ENCODE assay signal across 8 mouse cellular contexts in the genomic region with DNA sequence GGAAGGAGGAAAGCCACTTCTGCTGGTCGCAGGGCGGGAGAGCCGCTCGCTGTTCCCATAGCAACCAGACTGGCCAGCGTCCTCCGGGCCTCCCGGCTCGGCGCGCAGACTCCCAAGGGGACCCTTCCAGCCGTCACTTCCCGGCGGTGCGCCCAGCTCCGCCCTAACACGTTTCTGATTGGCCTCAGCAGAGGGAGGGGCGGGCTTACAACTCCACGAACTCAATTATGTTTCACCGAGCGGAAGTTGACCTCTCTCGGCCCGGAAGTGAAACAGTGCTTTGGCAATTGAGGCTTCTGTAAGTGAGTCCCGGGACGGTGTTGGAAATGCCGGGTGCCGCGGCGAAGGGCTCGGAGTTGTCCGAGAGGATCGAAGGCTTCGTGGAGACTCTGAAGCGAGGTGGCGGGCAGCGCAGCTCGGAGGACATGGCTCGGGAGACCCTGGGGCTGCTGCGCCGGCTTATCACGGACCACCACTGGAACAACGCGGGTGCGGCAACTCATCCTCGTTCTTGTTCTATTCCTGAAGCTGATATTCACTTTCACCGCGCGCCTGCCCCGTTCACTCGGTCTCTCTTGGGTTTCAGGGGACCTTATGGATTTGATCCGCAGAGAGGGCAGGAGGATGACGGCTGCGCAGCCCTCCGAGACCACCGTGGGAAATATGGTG. TPM values are rescaled to one million over a fixed set of nuclear protein-coding genes. Genes with fewer than 3 reads are reported as not detected.
DNase-seq lines count a peak whose midpoint lies in the region; ATAC-seq and TF ChIP-seq lines count a peak whose summit lies in the region.

Eif2b2 (plus strand) TSS at position 246 of the 669 bp plus-strand sequence.

- H3K9me3 ChIP-seq in forebrain, embryonic 15.5 days: no peaks in the 10 kb centered on the region

- peak; percentile 97 for DNase-seq in ES-CJ7 (ENCODE audit: low read depth, low spot score)
- peak; percentile 97 for DNase-seq in cerebellum, adult 11 months
- DNase-seq in heart, postnatal 25 days (ENCODE audit: low spot score): peak; percentile 98
- peak; percentile 99 for DNase-seq in layer of hippocampus, adult 18-20 months (ENCODE audit: low spot score in 2 of 2)
- peak; percentile 99 for DNase-seq in lung, adult 2 months
- peak; percentile 90 to 94 for DNase-seq in thymus, adult 18-20 months

- intact Hi-C loops in heart, postnatal 25 days (cut with DNase I): loop anchor here (2.0 kb wide), 1 partner anchor 47 kb away; no protein-coding TSS in a partner anchor

- TF ChIP-seq POLR2A in lung, adult 2 months (IDR thresholded peaks at IDR 0.05; ENCODE audit: borderline replicate concordance, extremely low read depth, low read depth, low read length): peak; percentile 54; the same call in 1 of the 2 replicates

- WGBS in forebrain, embryonic 15.5 days: under 1% methylated on average over 49 of the region's 54 CpGs
- WGBS in lung, adult 2 months: under 1% methylated on average over 54 of the region's 54 CpGs

- peaks cover 32% of the 10 kb centered on the region for H3K36me3 ChIP-seq in forebrain, embryonic 15.5 days

- H3K27ac ChIP-seq in forebrain, embryonic 15.5 days (replicated peaks): peak within 1 kb of the TSS; percentile 82

- ATAC-seq in forebrain, embryonic 15.5 days (replicated peaks): peak; percentile 100
- peak; percentile 99 for ATAC-seq in neutrophil, adult 5-6 weeks (ENCODE audit: extremely low read depth, insufficient number of reproducible peaks, low FRiP score, poor library complexity, severe bottlenecking)

- no peak for TF ChIP-seq CTCF in lung, adult 2 months (IDR thresholded peaks at IDR 0.05; ENCODE audit: insufficient read depth, low read length)

- peak within 1 kb of the TSS; percentile 68 for H3K9ac ChIP-seq in forebrain, embryonic 15.5 days (replicated peaks)

- no peaks in the 10 kb centered on the region for H3K27me3 ChIP-seq in forebrain, embryonic 15.5 days

- H3K4me3 ChIP-seq in forebrain, embryonic 15.5 days: peak within 1 kb of the TSS; percentile 85
- peak within 1 kb of the TSS; percentile 65 for H3K4me3 ChIP-seq in lung, adult 2 months (replicated peaks; ENCODE audit: extremely low read depth, low read depth, low read length)

- peaks cover 24% of the 10 kb centered on the region for H3K4me1 ChIP-seq in forebrain, embryonic 15.5 days
- no peaks in the 10 kb centered on the region for H3K4me1 ChIP-seq in lung, adult 2 months (ENCODE audit: control insufficient read depth, insufficient read depth, low read length)

- peak within 1 kb of the TSS; percentile 93 for H3K4me2 ChIP-seq in forebrain, embryonic 15.5 days (replicated peaks)

RNA-seq across cellular contexts. Expression of gene Eif2b2, which starts in this region (rescaled TPM):
- 81.9 and 84.3 TPM in 2 replicates for polyA plus RNA-seq in forebrain, embryonic 15.5 days (2015; fragmentation: Nextera tagmentation; extraction: Ambion mirVana)
- 10 to 100 TPM; 48.2 to 49.3 TPM for total RNA-seq in heart, postnatal 25 days (2021)
- 10 to 100 TPM; 56.0 to 72.8 TPM for total RNA-seq in layer of hippocampus, adult 18-20 months (2021)
- 92.1 and 92.6 TPM in 2 replicates for polyA plus RNA-seq in lung, adult 2 months (2012; rRNA removed)
- 48.6 and 55.7 TPM in 2 replicates for total RNA-seq in neutrophil, adult 5-6 weeks (2017)

Comparison
In these comparisons a context has a peak if more than half of its experiments do, and no peak if none do; other contexts are left out.
1. Peak in every context shown above with its lines: DNase-seq, ATAC-seq, H3K4me3 ChIP-seq and H3K27ac ChIP-seq.